Mouse (Mus musculus): Measurements from ENCODE around the gene Cryba2. TPM values are rescaled to one million over a fixed set of nuclear protein-coding genes. Genes with fewer than 3 reads are reported as not detected.

Cryba2 gene
- polyA plus RNA-seq, 1 experiment from 2014 or later, result not detected

GRCm38 (mm10) chr1:74891513-74891912 is 1.4 kb downstream of the Cryba2 start:
- Histone ChIP-seq H3K9me3 (ENCODE audit: control insufficient read depth, low read length) (no peaks in the 10 kb centered on the region), H3K36me3 (ENCODE audit: control insufficient read depth, insufficient read depth, low read length) (no peaks in the 10 kb centered on the region), H3K4me3 (ENCODE audit: low read depth, low read length) (no peak overlapping the region), H3K27ac (replicated peaks; ENCODE audit: low read depth, low read length) (no peak overlapping the region), H3K4me1 (ENCODE audit: control insufficient read depth, insufficient read depth, low read length) (no peaks in the 10 kb centered on the region), H3K9ac (ENCODE audit: low read length) (no peak overlapping the region), H3K4me2 (ENCODE audit: low read depth, severe bottlenecking) (no peak overlapping the region), H3K27me3 (ENCODE audit: control insufficient read depth, insufficient read depth, low read length) (peaks cover 80% of the 10 kb centered on the region)
- no peak for ATAC-seq (ENCODE audit: insufficient number of reproducible peaks, low FRiP score, low TSS enrichment, low read depth)
- 0% methylated on average over 8 of the region's 8 CpGs for WGBS
- peak; percentile 86 for DNase-seq (ENCODE audit: low spot score)

- under 1% methylated on average over 38 of the region's 43 CpGs for WGBS
- ATAC-seq (ENCODE audit: insufficient number of reproducible peaks, low FRiP score, low TSS enrichment, low read depth) (no peak), DNase-seq (ENCODE audit: low spot score) (peak; percentile 30)
- Histone ChIP-seq H3K4me1 (ENCODE audit: control insufficient read depth, insufficient read depth, low read length) (peaks cover 16% of the 10 kb centered on the region), H3K9me3 (ENCODE audit: control insufficient read depth, low read length) (no peaks in the 10 kb centered on the region), H3K27ac (replicated peaks; ENCODE audit: low read depth, low read length) (no peak within 1 kb of the TSS), H3K4me2 (ENCODE audit: low read depth, severe bottlenecking) (peak within 1 kb of the TSS; percentile 36), H3K9ac (ENCODE audit: low read length) (no peak within 1 kb of the TSS), H3K4me3 (ENCODE audit: low read depth, low read length) (peak within 1 kb of the TSS; percentile 21), H3K36me3 (ENCODE audit: control insufficient read depth, insufficient read depth, low read length) (no peaks in the 10 kb centered on the region), H3K27me3 (ENCODE audit: control insufficient read depth, insufficient read depth, low read length) (peaks cover 86% of the 10 kb centered on the region)
These were observed 7.4 kb downstream of the Cryba2 start, which contains the start of gene Fev for GRCm38 (mm10) chr1:74885369-74886042. Gene Fev, minus strand, starts transcription at chr1:74885419.

GRCm38 (mm10) chr1:74884196-74885141 is 8.5 kb downstream of the Cryba2 start:
- Histone ChIP-seq H3K9ac (ENCODE audit: low read length) (no peak overlapping the region), H3K36me3 (ENCODE audit: control insufficient read depth, insufficient read depth, low read length) (no peaks in the 10 kb centered on the region), H3K27me3 (ENCODE audit: control insufficient read depth, insufficient read depth, low read length) (peaks cover 83% of the 10 kb centered on the region), H3K9me3 (ENCODE audit: control insufficient read depth, low read length) (no peaks in the 10 kb centered on the region), H3K27ac (replicated peaks; ENCODE audit: low read depth, low read length) (no peak overlapping the region), H3K4me1 (ENCODE audit: control insufficient read depth, insufficient read depth, low read length) (peaks cover 16% of the 10 kb centered on the region), H3K4me3 (ENCODE audit: low read depth, low read length) (peak overlapping the region; percentile 21), H3K4me2 (ENCODE audit: low read depth, severe bottlenecking) (peak overlapping the region; percentile 36)
- ATAC-seq (ENCODE audit: insufficient number of reproducible peaks, low FRiP score, low TSS enrichment, low read depth) (no peak), DNase-seq (ENCODE audit: low spot score) (peak; percentile 58)
- WGBS, result under 1% methylated on average over 57 of the region's 57 CpGs

DNA sequence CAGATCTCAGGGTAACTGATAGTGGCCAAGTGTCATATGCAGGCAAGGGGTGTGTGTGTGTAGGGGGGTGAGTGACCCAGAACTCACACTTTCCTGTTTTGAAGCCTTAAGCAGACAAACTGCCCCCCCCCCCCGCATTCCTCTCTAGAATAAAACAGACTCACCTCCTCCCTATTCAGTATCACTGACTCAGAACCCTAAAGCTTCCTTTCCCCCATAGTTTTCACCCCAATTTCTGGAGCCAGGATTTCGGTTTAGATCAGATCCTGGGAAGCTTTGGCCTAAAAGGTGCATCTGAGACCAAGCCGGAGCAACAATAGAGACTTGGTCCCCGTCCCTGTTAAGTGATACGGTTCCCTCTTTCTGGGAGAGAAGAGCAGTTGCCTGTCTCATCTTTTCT is 9.5 kb downstream of the Cryba2 start:
- 4% methylated on average over 5 of the region's 5 CpGs for WGBS
- Histone ChIP-seq H3K27ac (replicated peaks; ENCODE audit: low read depth, low read length) (no peak overlapping the region), H3K9ac (ENCODE audit: low read length) (no peak overlapping the region), H3K4me1 (ENCODE audit: control insufficient read depth, insufficient read depth, low read length) (peaks cover 16% of the 10 kb centered on the region), H3K9me3 (ENCODE audit: control insufficient read depth, low read length) (no peaks in the 10 kb centered on the region), H3K4me3 (ENCODE audit: low read depth, low read length) (no peak overlapping the region), H3K36me3 (ENCODE audit: control insufficient read depth, insufficient read depth, low read length) (no peaks in the 10 kb centered on the region), H3K4me2 (ENCODE audit: low read depth, severe bottlenecking) (no peak overlapping the region), H3K27me3 (ENCODE audit: control insufficient read depth, insufficient read depth, low read length) (peaks cover 87% of the 10 kb centered on the region)
- ATAC-seq (ENCODE audit: insufficient number of reproducible peaks, low FRiP score, low TSS enrichment, low read depth) (no peak), DNase-seq (ENCODE audit: low spot score) (no peak)

DNA sequence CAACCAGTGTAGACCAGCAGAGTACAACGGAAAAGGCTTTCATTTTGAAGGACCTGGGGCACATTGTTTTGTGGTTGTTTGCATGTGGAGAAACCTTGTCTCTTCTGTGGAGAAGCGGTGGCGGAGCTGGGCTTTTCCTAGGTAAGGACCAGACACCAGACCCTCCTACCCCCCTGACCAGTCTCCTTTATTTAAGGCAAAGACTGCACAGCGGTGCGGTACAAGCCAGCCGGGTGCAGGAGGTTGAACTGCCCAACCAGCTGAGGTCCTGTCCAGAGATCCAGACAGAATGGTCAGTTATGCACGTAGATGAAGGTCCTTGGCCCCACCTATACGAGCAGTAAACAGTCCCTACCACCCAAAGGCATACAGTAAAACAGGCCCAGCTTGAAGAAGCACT is 10.1 kb downstream of the Cryba2 start:
- Histone ChIP-seq H3K4me3 (ENCODE audit: low read depth, low read length) (no peak overlapping the region), H3K27ac (replicated peaks; ENCODE audit: low read depth, low read length) (no peak overlapping the region), H3K4me2 (ENCODE audit: low read depth, severe bottlenecking) (no peak overlapping the region), H3K36me3 (ENCODE audit: control insufficient read depth, insufficient read depth, low read length) (no peaks in the 10 kb centered on the region), H3K9ac (ENCODE audit: low read length) (no peak overlapping the region), H3K4me1 (ENCODE audit: control insufficient read depth, insufficient read depth, low read length) (peaks cover 16% of the 10 kb centered on the region), H3K9me3 (ENCODE audit: control insufficient read depth, low read length) (no peaks in the 10 kb centered on the region), H3K27me3 (ENCODE audit: control insufficient read depth, insufficient read depth, low read length) (peaks cover 84% of the 10 kb centered on the region)
- ATAC-seq (ENCODE audit: insufficient number of reproducible peaks, low FRiP score, low TSS enrichment, low read depth) (no peak), DNase-seq (ENCODE audit: low spot score) (no peak)
- under 1% methylated on average over 8 of the region's 8 CpGs for WGBS

GRCm38 (mm10) chr1:74882055-74882734 is 10.7 kb downstream of the Cryba2 start:
- no peak for DNase-seq (ENCODE audit: low spot score)
- H3K4me3 ChIP-seq (ENCODE audit: low read depth, low read length), result peak overlapping the region; percentile 19
- peak overlapping the region; percentile 28 for H3K4me2 ChIP-seq (ENCODE audit: low read depth, severe bottlenecking)
- no peaks in the 10 kb centered on the region for H3K9me3 ChIP-seq (ENCODE audit: control insufficient read depth, low read length)
- no peak for ATAC-seq (ENCODE audit: insufficient number of reproducible peaks, low FRiP score, low TSS enrichment, low read depth)
- no peak overlapping the region for H3K9ac ChIP-seq (ENCODE audit: low read length)
- H3K27ac ChIP-seq (replicated peaks; ENCODE audit: low read depth, low read length), result no peak overlapping the region
- H3K4me1 ChIP-seq (ENCODE audit: control insufficient read depth, insufficient read depth, low read length), result peaks cover 16% of the 10 kb centered on the region
- no peaks in the 10 kb centered on the region for H3K36me3 ChIP-seq (ENCODE audit: control insufficient read depth, insufficient read depth, low read length)
- peaks cover 80% of the 10 kb centered on the region for H3K27me3 ChIP-seq (ENCODE audit: control insufficient read depth, insufficient read depth, low read length)
- WGBS, result under 1% methylated on average over 68 of the region's 74 CpGs

GRCm38 (mm10) chr1:74880785-74881360 is 12.1 kb downstream of the Cryba2 start:
- WGBS, result 2% methylated on average over 18 of the region's 18 CpGs
- no peak overlapping the region for H3K4me3 ChIP-seq (ENCODE audit: low read depth, low read length)
- H3K4me1 ChIP-seq (ENCODE audit: control insufficient read depth, insufficient read depth, low read length), result peaks cover 16% of the 10 kb centered on the region
- H3K9ac ChIP-seq (ENCODE audit: low read length), result no peak overlapping the region
- H3K9me3 ChIP-seq (ENCODE audit: control insufficient read depth, low read length), result no peaks in the 10 kb centered on the region
- H3K27me3 ChIP-seq (ENCODE audit: control insufficient read depth, insufficient read depth, low read length), result peaks cover 67% of the 10 kb centered on the region
- no peak overlapping the region for H3K27ac ChIP-seq (replicated peaks; ENCODE audit: low read depth, low read length)
- ATAC-seq (ENCODE audit: insufficient number of reproducible peaks, low FRiP score, low TSS enrichment, low read depth) (no peak), DNase-seq (ENCODE audit: low spot score) (peak; percentile 82)
- H3K4me2 ChIP-seq (ENCODE audit: low read depth, severe bottlenecking), result 0 out of 2 replicates have a peak overlapping the region, but pooled peaks have one; percentile 12
- H3K36me3 ChIP-seq (ENCODE audit: control insufficient read depth, insufficient read depth, low read length), result no peaks in the 10 kb centered on the region

GRCm38 (mm10) chr1:74877199-74877598 is 15.7 kb downstream of the Cryba2 start:
- Histone ChIP-seq H3K4me3 (ENCODE audit: low read depth, low read length) (no peak overlapping the region), H3K27ac (replicated peaks; ENCODE audit: low read depth, low read length) (no peak overlapping the region), H3K4me2 (ENCODE audit: low read depth, severe bottlenecking) (no peak overlapping the region), H3K9me3 (ENCODE audit: control insufficient read depth, low read length) (no peaks in the 10 kb centered on the region), H3K4me1 (ENCODE audit: control insufficient read depth, insufficient read depth, low read length) (peaks cover 4% of the 10 kb centered on the region; the same call in 1 of the 2 replicates), H3K36me3 (ENCODE audit: control insufficient read depth, insufficient read depth, low read length) (no peaks in the 10 kb centered on the region), H3K9ac (ENCODE audit: low read length) (no peak overlapping the region), H3K27me3 (ENCODE audit: control insufficient read depth, insufficient read depth, low read length) (peaks cover 30% of the 10 kb centered on the region)
- DNase-seq (ENCODE audit: low spot score) (no peak), ATAC-seq (ENCODE audit: insufficient number of reproducible peaks, low FRiP score, low TSS enrichment, low read depth) (no peak)
- 65% methylated on average over 3 of the region's 3 CpGs for WGBS

Measured in limb, embryonic 11.5 days (tissue).